Mouse (Mus musculus): ENCODE measurements around the gene 1110032A03Rik. TPM values are rescaled to one million over a fixed set of nuclear protein-coding genes. Genes with fewer than 3 reads are reported as not detected.

The 1110032A03Rik gene
- total RNA-seq, 2 experiments from 2014 or later: 13.7 to 18.9 TPM

GRCm38 (mm10) chr9:50738914-50739870, 36.1 kb downstream of the 1110032A03Rik start, which contains the start of gene Dixdc1:
Gene Dixdc1, minus strand, starts transcription at chr9:50739517.
- peak; percentile 96 for DNase-seq (ENCODE audit: low spot score)

- peak; percentile 71 for DNase-seq (ENCODE audit: low spot score)
Measured at GRCm38 (mm10) chr9:50734989-50735388, 40.3 kb downstream of the 1110032A03Rik start.

- DNase-seq (ENCODE audit: low spot score): no peak
Measured at GRCm38 (mm10) chr9:50732560-50732959, 42.8 kb downstream of the 1110032A03Rik start.

GRCm38 (mm10) chr9:50729600-50729999, 45.7 kb downstream of the 1110032A03Rik start:
- DNase-seq (ENCODE audit: low spot score): no peak

GRCm38 (mm10) chr9:50727925-50728651, 47.2 kb downstream of the 1110032A03Rik start:
- DNase-seq (ENCODE audit: low spot score): peak; percentile 42

- peak; percentile 28 for DNase-seq (ENCODE audit: low spot score)
Measured at GRCm38 (mm10) chr9:50727171-50727924, 48.0 kb downstream of the 1110032A03Rik start.

GRCm38 (mm10) chr9:50725921-50726590, 49.3 kb downstream of the 1110032A03Rik start:
- no peak for DNase-seq (ENCODE audit: low spot score)

- no peak for DNase-seq (ENCODE audit: low spot score)
Measured at GRCm38 (mm10) chr9:50724661-50725330, 50.5 kb downstream of the 1110032A03Rik start.

- no peak for DNase-seq (ENCODE audit: low spot score)
Measured at GRCm38 (mm10) chr9:50724147-50724546, 51.2 kb downstream of the 1110032A03Rik start.

GRCm38 (mm10) chr9:50723406-50723805, 51.9 kb downstream of the 1110032A03Rik start:
- peak; percentile 74 for DNase-seq (ENCODE audit: low spot score)

GRCm38 (mm10) chr9:50722451-50722911, 52.8 kb downstream of the 1110032A03Rik start:
- DNase-seq (ENCODE audit: low spot score): no peak

GRCm38 (mm10) chr9:50721061-50721460, 54.3 kb downstream of the 1110032A03Rik start:
- no peak for DNase-seq (ENCODE audit: low spot score)

- DNase-seq (ENCODE audit: low spot score): no peak
Measured at GRCm38 (mm10) chr9:50718878-50719277, 56.4 kb downstream of the 1110032A03Rik start.

- DNase-seq (ENCODE audit: low spot score): no peak
Measured at GRCm38 (mm10) chr9:50714188-50714587, 61.1 kb downstream of the 1110032A03Rik start.

Other genes starting within 250 kb of the 1110032A03Rik start
- gene Pts, start 246.8 kb downstream of the 1110032A03Rik start, total RNA-seq (2021): 10 to 100 TPM; 11.0 to 12.2 TPM
- 1 to 10 TPM; 1.0 to 2.0 TPM for gene Il18, start 220.7 kb downstream of the 1110032A03Rik start, total RNA-seq (2021)
- gene Bco2, start 220.3 kb downstream of the 1110032A03Rik start, total RNA-seq (2021): under 1 TPM; 0.27 to 0.55 TPM
- gene Tex12, start 214.2 kb downstream of the 1110032A03Rik start, total RNA-seq (2021): not detected
- gene Sdhd, start 171.7 kb downstream of the 1110032A03Rik start, total RNA-seq (2021): 100 to 1,000 TPM; 300 to 329 TPM
- gene Timm8b, start 171.6 kb downstream of the 1110032A03Rik start, total RNA-seq (2021): 100 to 1,000 TPM; 223 to 226 TPM
- gene Pih1d2, start 158.2 kb downstream of the 1110032A03Rik start, total RNA-seq (2021): under 1 TPM; 0.18 to 0.38 TPM
- 10 to 100 TPM; 11.1 to 11.6 TPM for gene Nkapd1, start 158.1 kb downstream of the 1110032A03Rik start, total RNA-seq (2021)
- gene Dlat, start 115.7 kb downstream of the 1110032A03Rik start, total RNA-seq (2021): 100 to 1,000 TPM; 175 to 192 TPM
- 1 to 10 TPM; 2.1 to 4.7 TPM for gene Dixdc1, start 36.0 kb downstream of the 1110032A03Rik start, total RNA-seq (2021)
- 1 to 10 TPM; 4.5 to 5.6 TPM for gene 2310030G06Rik, start 29.0 kb downstream of the 1110032A03Rik start, total RNA-seq (2021)
- 1,000 to 10,000 TPM; 1,743 to 2,314 TPM for gene Cryab, start 24.2 kb downstream of the 1110032A03Rik start, total RNA-seq (2021)
- 100 to 1,000 TPM; 120 to 134 TPM for gene Hspb2, start 23.2 kb downstream of the 1110032A03Rik start, total RNA-seq (2021)
- gene Fdxacb1, start 7.3 kb downstream of the 1110032A03Rik start, total RNA-seq (2021): 1 to 10 TPM; 4.2 to 4.4 TPM
- 10 to 100 TPM; 10.3 to 10.8 TPM for gene Alg9, start 501 bp downstream of the 1110032A03Rik start, total RNA-seq (2021)
- 1 to 10 TPM; 4.3 to 5.4 TPM for gene Ppp2r1b, start 69.8 kb upstream of the 1110032A03Rik start, total RNA-seq (2021)
- 10 to 100 TPM; 20.8 to 27.2 TPM for gene Sik2, start 233.6 kb upstream of the 1110032A03Rik start, total RNA-seq (2021)

Data from gastrocnemius, adult 18-20 months (tissue).